Mouse (Mus musculus): Measurements from ENCODE around the gene Cdc42se1.

DNA sequence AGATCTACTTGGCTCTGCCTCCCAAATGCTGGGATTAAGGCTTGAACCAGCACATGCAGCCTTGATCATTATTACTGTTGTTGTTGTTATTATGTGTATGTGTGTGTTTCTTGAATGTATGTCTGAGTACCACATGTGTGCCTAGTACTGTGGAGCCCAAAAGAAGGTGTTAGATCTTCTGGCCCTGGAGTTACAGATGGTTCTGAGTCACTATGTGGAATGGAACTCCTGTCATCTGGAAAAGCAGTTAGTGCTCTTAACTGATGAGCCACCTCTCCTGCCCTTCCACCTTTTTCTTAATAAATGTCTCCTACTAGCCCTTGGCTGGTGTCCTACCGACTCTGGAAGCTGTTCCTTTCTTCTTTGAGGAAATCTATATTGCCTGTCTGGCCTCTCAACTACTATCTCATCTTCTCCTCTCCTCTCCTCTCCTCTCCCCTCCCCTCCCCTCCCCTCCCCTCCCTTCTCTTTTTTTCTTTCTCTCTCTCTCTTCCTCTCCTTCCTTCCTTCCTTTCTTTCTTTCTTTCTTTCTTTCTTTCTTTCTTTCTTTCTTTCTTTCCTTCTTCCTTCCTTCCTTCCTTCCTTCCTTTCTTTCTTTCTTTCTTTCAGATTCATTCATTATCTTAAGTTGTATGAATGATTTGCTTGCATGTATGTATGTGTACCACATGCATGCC, 19.3 kb downstream of the Cdc42se1 start:
- TF ChIP-seq CTCF (IDR thresholded peaks at IDR 0.05; ENCODE audit: low read depth, low read length): no peak
- TF ChIP-seq GATA2 (IDR thresholded peaks at IDR 0.05; ENCODE audit: borderline replicate concordance, low read depth, low read length): no peak

Data from G1E (cell line).